Mouse (Mus musculus): ENCODE measurements at regions not wholly inside any gene's neighbourhood (a gene's known extent, or its start where the extent isn't known, plus 50 kb on each side); places are given as distances from the start of the nearest gene placed in this dataset.

DNA sequence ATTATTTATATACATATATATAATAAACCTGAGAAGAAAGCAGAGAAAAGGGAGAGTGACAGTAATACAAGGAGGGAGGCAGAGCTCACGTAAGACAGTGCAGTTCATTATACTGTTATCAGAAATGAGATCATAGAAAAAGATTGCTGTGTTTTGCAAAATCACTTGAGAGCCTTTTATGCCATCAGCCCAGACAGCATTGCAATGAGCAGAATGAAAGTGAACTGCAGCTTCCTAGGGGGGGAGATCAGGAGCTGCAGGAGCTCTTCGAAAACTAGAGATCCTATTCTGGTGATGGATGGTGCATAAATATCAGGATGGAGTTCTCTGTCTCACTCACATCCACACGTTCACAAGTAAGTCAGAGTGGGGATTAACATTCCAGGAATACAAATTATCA, 401.6 kb upstream of the Tmprss15 start:
- 39% methylated on average over 3 of the region's 3 CpGs for WGBS
- Histone ChIP-seq H3K27ac (no peak overlapping the region), H3K9ac (no peak overlapping the region), H3K4me3 (replicated peaks; ENCODE audit: low read length) (no peak overlapping the region), H3K4me1 (replicated peaks; ENCODE audit: control insufficient read depth, insufficient read depth, low read length) (no peaks in the 10 kb centered on the region), H3K36me3 (replicated peaks; ENCODE audit: control insufficient read depth, insufficient read depth) (no peaks in the 10 kb centered on the region), H3K9me3 (ENCODE audit: control insufficient read depth, low read length) (no peaks in the 10 kb centered on the region), H3K4me2 (replicated peaks) (no peak overlapping the region), H3K27me3 (ENCODE audit: control insufficient read depth, insufficient read depth, low read length) (no peaks in the 10 kb centered on the region)
- ATAC-seq (ENCODE audit: low FRiP score) (0 out of 2 replicates have a peak, but pooled peaks have one; percentile 31), DNase-seq (ENCODE audit: low spot score) (no peak)

GRCm38 (mm10) chr16:79450871-79451270, 360.0 kb upstream of the Tmprss15 start:
- Histone ChIP-seq H3K4me3 (replicated peaks; ENCODE audit: low read length) (no peak overlapping the region), H3K4me2 (replicated peaks) (no peak overlapping the region), H3K27me3 (ENCODE audit: control insufficient read depth, insufficient read depth, low read length) (no peaks in the 10 kb centered on the region), H3K9me3 (ENCODE audit: control insufficient read depth, low read length) (no peaks in the 10 kb centered on the region), H3K9ac (no peak overlapping the region), H3K36me3 (replicated peaks; ENCODE audit: control insufficient read depth, insufficient read depth) (no peaks in the 10 kb centered on the region), H3K4me1 (replicated peaks; ENCODE audit: control insufficient read depth, insufficient read depth, low read length) (no peaks in the 10 kb centered on the region), H3K27ac (no peak overlapping the region)
- DNase-seq (ENCODE audit: low spot score) (no peak), ATAC-seq (ENCODE audit: low FRiP score) (no peak)
- 74% methylated on average over 2 of the region's 2 CpGs for WGBS

DNA sequence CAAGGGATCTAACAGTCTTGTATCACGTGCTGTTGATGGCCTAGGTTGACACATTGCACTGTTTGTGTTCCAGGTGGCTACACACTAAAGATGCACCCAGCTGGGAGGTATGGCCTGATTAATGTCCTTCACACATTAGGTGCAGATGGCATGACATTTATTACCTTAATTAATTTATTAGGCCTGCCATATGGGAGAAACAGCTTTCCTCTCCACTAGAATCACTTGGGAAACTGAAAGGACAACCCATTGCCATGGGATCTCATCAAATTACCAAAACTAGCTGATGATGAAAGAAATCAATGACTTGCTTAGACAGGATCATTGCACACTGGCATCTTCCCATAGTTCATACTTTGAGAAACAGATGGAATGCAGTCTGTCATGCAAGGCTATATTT, 358.8 kb upstream of the Tmprss15 start:
- H3K4me2 ChIP-seq (replicated peaks), result no peak overlapping the region

DNA sequence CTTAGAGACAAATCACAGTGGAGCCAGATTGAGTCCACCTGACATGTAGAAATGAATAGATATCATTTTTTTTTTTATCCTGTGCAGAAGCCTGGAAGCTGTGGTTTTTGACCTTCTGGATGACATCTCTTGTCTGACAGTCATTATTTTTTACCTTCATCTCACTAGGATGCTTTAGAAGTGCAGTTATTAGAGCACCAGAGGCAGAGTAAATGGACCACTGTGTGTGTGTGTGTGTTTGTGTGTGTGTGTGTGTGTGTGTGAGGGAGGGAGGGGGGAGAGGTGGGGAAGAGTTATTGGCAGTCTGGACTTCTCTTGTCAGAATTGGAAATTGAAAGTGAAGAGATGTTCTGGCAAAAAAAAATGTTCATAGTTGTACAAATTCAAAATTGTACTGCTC, 316.5 kb upstream of the Tmprss15 start:
- no peak for DNase-seq (ENCODE audit: low spot score)
- Histone ChIP-seq H3K4me1 (replicated peaks; ENCODE audit: control insufficient read depth, insufficient read depth, low read length) (0 out of 2 replicates have a peak, but pooled peaks cover 3% of the 10 kb centered on the region), H3K36me3 (replicated peaks; ENCODE audit: control insufficient read depth, insufficient read depth) (no peaks in the 10 kb centered on the region), H3K9me3 (ENCODE audit: control insufficient read depth, low read length) (no peaks in the 10 kb centered on the region), H3K4me2 (replicated peaks) (no peak overlapping the region), H3K4me3 (replicated peaks; ENCODE audit: low read length) (no peak overlapping the region), H3K27me3 (ENCODE audit: control insufficient read depth, insufficient read depth, low read length) (no peaks in the 10 kb centered on the region), H3K9ac (no peak overlapping the region), H3K27ac (no peak overlapping the region)
- no peak for ATAC-seq (ENCODE audit: low FRiP score)

More for the DNA sequence above, 358.8 kb upstream of the Tmprss15 start:
- H3K9me3 ChIP-seq (ENCODE audit: control insufficient read depth, low read length), result no peaks in the 10 kb centered on the region
- no peak overlapping the region for H3K4me3 ChIP-seq (replicated peaks; ENCODE audit: low read length)
- H3K27me3 ChIP-seq (ENCODE audit: control insufficient read depth, insufficient read depth, low read length), result no peaks in the 10 kb centered on the region
- H3K9ac ChIP-seq, result no peak overlapping the region
- no peaks in the 10 kb centered on the region for H3K36me3 ChIP-seq (replicated peaks; ENCODE audit: control insufficient read depth, insufficient read depth)
- DNase-seq (ENCODE audit: low spot score) (peak; percentile 45), ATAC-seq (ENCODE audit: low FRiP score) (peak; percentile 79)
- H3K27ac ChIP-seq, result no peak overlapping the region
- WGBS, result 17% methylated on average over 1 of the region's 1 CpGs
- no peaks in the 10 kb centered on the region for H3K4me1 ChIP-seq (replicated peaks; ENCODE audit: control insufficient read depth, insufficient read depth, low read length)

DNA sequence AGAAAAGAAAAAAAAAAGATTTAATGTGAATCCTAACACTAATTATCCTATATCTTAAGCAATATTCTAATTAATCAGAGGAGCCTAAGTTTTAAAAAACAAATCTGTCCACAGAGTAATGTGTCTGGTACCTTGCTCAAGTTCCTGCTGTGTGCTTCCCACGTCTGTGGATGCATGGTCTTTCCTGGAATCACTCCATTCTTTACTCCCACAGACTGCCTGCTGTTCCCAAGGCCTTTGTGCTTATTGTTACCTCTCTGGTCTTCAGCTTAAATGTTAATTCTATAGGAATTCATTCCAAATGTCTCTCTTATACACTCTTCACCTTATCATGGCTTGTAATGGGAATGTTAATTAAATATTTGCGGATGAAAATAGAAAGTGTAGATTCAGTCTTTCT, 315.3 kb upstream of the Tmprss15 start:
- no peak for ATAC-seq (ENCODE audit: low FRiP score)
- Histone ChIP-seq H3K27me3 (ENCODE audit: control insufficient read depth, insufficient read depth, low read length) (no peaks in the 10 kb centered on the region), H3K4me2 (replicated peaks) (no peak overlapping the region), H3K4me3 (replicated peaks; ENCODE audit: low read length) (no peak overlapping the region), H3K36me3 (replicated peaks; ENCODE audit: control insufficient read depth, insufficient read depth) (no peaks in the 10 kb centered on the region), H3K9me3 (ENCODE audit: control insufficient read depth, low read length) (no peaks in the 10 kb centered on the region), H3K9ac (no peak overlapping the region), H3K4me1 (replicated peaks; ENCODE audit: control insufficient read depth, insufficient read depth, low read length) (0 out of 2 replicates have a peak, but pooled peaks cover 3% of the 10 kb centered on the region), H3K27ac (no peak overlapping the region)
- DNase-seq (ENCODE audit: low spot score), result no peak
- WGBS, result 40% methylated on average over 2 of the region's 2 CpGs

- Histone ChIP-seq H3K4me1 (replicated peaks; ENCODE audit: control insufficient read depth, insufficient read depth, low read length) (0 out of 2 replicates have a peak, but pooled peaks cover 3% of the 10 kb centered on the region), H3K9me3 (ENCODE audit: control insufficient read depth, low read length) (no peaks in the 10 kb centered on the region), H3K36me3 (replicated peaks; ENCODE audit: control insufficient read depth, insufficient read depth) (no peaks in the 10 kb centered on the region), H3K4me2 (replicated peaks) (no peak overlapping the region), H3K27me3 (ENCODE audit: control insufficient read depth, insufficient read depth, low read length) (no peaks in the 10 kb centered on the region), H3K9ac (no peak overlapping the region), H3K27ac (no peak overlapping the region), H3K4me3 (replicated peaks; ENCODE audit: low read length) (no peak overlapping the region)
- ATAC-seq (ENCODE audit: low FRiP score) (no peak), DNase-seq (ENCODE audit: low spot score) (no peak)
- WGBS, result 31% methylated on average over 1 of the region's 1 CpGs
Observed at GRCm38 (mm10) chr16:79404064-79404463, 313.2 kb upstream of the Tmprss15 start.

- ATAC-seq (ENCODE audit: low FRiP score), result no peak
- H3K9ac ChIP-seq, result no peak overlapping the region
- H3K9me3 ChIP-seq (ENCODE audit: control insufficient read depth, low read length), result no peaks in the 10 kb centered on the region
- H3K27ac ChIP-seq, result no peak overlapping the region
- WGBS, result 65% methylated on average over 3 of the region's 3 CpGs
- H3K4me1 ChIP-seq (replicated peaks; ENCODE audit: control insufficient read depth, insufficient read depth, low read length), result no peaks in the 10 kb centered on the region
- H3K4me2 ChIP-seq (replicated peaks), result no peak overlapping the region
- H3K4me3 ChIP-seq (replicated peaks; ENCODE audit: low read length), result no peak overlapping the region
- H3K27me3 ChIP-seq (ENCODE audit: control insufficient read depth, insufficient read depth, low read length), result no peaks in the 10 kb centered on the region
- no peak for DNase-seq (ENCODE audit: low spot score)
- H3K36me3 ChIP-seq (replicated peaks; ENCODE audit: control insufficient read depth, insufficient read depth), result no peaks in the 10 kb centered on the region
Observed at GRCm38 (mm10) chr16:79400100-79400499, 309.2 kb upstream of the Tmprss15 start.

- no peaks in the 10 kb centered on the region for H3K27me3 ChIP-seq (ENCODE audit: control insufficient read depth, insufficient read depth, low read length)
- ATAC-seq (ENCODE audit: low FRiP score), result no peak
- no peak for DNase-seq (ENCODE audit: low spot score)
- no peak overlapping the region for H3K27ac ChIP-seq
- WGBS, result 88% methylated on average over 2 of the region's 2 CpGs
- no peak overlapping the region for H3K4me2 ChIP-seq (replicated peaks)
- H3K4me3 ChIP-seq (replicated peaks; ENCODE audit: low read length), result no peak overlapping the region
- H3K4me1 ChIP-seq (replicated peaks; ENCODE audit: control insufficient read depth, insufficient read depth, low read length), result no peaks in the 10 kb centered on the region
- no peak overlapping the region for H3K9ac ChIP-seq
- H3K9me3 ChIP-seq (ENCODE audit: control insufficient read depth, low read length), result no peaks in the 10 kb centered on the region
- H3K36me3 ChIP-seq (replicated peaks; ENCODE audit: control insufficient read depth, insufficient read depth), result no peaks in the 10 kb centered on the region
Observed at GRCm38 (mm10) chr16:79398476-79398875, 307.6 kb upstream of the Tmprss15 start.

DNA sequence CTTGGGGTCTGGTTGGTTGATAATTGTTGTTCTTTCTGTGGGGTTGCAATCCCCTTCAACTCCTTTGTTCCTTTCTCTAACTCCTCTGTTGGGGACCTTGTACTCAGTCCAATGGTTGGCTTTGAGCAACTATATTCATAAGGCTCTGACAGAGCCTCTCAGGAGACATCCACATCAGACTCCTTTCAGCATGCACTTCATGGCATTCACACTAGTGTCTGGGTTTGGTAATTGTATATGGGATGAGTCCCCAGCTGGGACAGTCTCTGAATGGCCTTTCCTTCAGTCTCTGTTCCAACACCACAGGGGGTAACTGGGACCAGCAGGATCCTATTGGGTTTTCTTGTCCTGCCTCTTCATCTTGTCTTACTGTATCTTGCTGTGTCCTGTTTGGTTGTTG, 303.5 kb upstream of the Tmprss15 start:
- Histone ChIP-seq H3K4me3 (replicated peaks; ENCODE audit: low read length) (no peak overlapping the region), H3K9ac (no peak overlapping the region), H3K36me3 (replicated peaks; ENCODE audit: control insufficient read depth, insufficient read depth) (no peaks in the 10 kb centered on the region), H3K4me1 (replicated peaks; ENCODE audit: control insufficient read depth, insufficient read depth, low read length) (no peaks in the 10 kb centered on the region), H3K4me2 (replicated peaks) (no peak overlapping the region), H3K27me3 (ENCODE audit: control insufficient read depth, insufficient read depth, low read length) (no peaks in the 10 kb centered on the region), H3K27ac (no peak overlapping the region), H3K9me3 (ENCODE audit: control insufficient read depth, low read length) (no peaks in the 10 kb centered on the region)
- no peak for DNase-seq (ENCODE audit: low spot score)
- ATAC-seq (ENCODE audit: low FRiP score), result no peak

GRCm38 (mm10) chr16:79386421-79386820, 295.5 kb upstream of the Tmprss15 start:
- Histone ChIP-seq H3K4me3 (replicated peaks; ENCODE audit: low read length) (no peak overlapping the region), H3K36me3 (replicated peaks; ENCODE audit: control insufficient read depth, insufficient read depth) (no peaks in the 10 kb centered on the region), H3K4me1 (replicated peaks; ENCODE audit: control insufficient read depth, insufficient read depth, low read length) (no peaks in the 10 kb centered on the region), H3K9me3 (ENCODE audit: control insufficient read depth, low read length) (no peaks in the 10 kb centered on the region), H3K9ac (no peak overlapping the region), H3K27me3 (ENCODE audit: control insufficient read depth, insufficient read depth, low read length) (no peaks in the 10 kb centered on the region), H3K4me2 (replicated peaks) (no peak overlapping the region), H3K27ac (no peak overlapping the region)
- WGBS, result 40% methylated on average over 3 of the region's 3 CpGs
- DNase-seq (ENCODE audit: low spot score) (no peak), ATAC-seq (ENCODE audit: low FRiP score) (no peak)

Data from hindbrain, embryonic 14.5 days (tissue).